Mouse (Mus musculus) gastrocnemius, adult 2 months (tissue): ENCODE measurements at regions not wholly inside any gene's neighbourhood (a gene's known extent, or its start where the extent isn't known, plus 50 kb on each side); places are given as distances from the start of the nearest gene placed in this dataset.

ENCODE experiments used
- DNase-seq: peaks from one replicate; pipeline ENCODE4 v3.0.0; 2022
- H3K27ac ChIP-seq: fragments of 200-600 bp; 2 replicates; pipeline ENCODE4 v1.8.1; 2022; ENCODE audit warnings: mild to moderate bottlenecking
- H3K4me3 ChIP-seq: fragments of 200-600 bp; 2 replicates; pipeline ENCODE4 v1.8.1; 2022; ENCODE audit warnings: mild to moderate bottlenecking, moderate library complexity
- CTCF ChIP-seq: fragments of 200-600 bp; IDR thresholded peaks from 2 replicates; pipeline ENCODE4 v1.8.1; 2022; ENCODE audit warnings: antibody characterized with exemption, mild to moderate bottlenecking, moderate library complexity
- intact Hi-C: fragments of 180-260 bp; cut with DNase I; formaldehyde crosslinking; loops from one replicate; pipeline ENCODE4 v1.15.1; 2025

DNA sequence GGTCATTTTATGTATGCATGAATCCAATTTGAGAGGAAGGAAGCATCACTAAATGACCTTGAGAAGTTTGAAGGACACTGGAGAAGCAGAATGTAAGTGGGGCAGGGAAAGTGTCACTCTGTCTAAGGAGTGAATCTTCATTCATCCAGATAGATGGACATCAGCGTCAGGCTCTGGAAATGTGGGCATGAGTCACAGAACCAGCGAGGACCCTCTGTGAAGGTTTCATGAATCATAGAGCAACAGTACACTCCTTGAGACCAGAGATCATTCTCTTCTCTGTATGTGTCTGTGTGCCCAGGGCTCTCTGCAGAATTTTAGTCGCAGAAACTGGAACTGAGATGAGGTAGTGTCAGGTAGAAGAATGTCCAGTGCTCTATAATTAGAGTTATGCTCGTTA lies 62.4 kb upstream of the Lypd6 start:
- TF ChIP-seq CTCF, result no peak
- no peak for DNase-seq
- peak overlapping the region; percentile 62; the same call in 1 of the 2 replicates for H3K27ac ChIP-seq
- intact Hi-C loops, result no loop called here
- no peak overlapping the region for H3K4me3 ChIP-seq

DNA sequence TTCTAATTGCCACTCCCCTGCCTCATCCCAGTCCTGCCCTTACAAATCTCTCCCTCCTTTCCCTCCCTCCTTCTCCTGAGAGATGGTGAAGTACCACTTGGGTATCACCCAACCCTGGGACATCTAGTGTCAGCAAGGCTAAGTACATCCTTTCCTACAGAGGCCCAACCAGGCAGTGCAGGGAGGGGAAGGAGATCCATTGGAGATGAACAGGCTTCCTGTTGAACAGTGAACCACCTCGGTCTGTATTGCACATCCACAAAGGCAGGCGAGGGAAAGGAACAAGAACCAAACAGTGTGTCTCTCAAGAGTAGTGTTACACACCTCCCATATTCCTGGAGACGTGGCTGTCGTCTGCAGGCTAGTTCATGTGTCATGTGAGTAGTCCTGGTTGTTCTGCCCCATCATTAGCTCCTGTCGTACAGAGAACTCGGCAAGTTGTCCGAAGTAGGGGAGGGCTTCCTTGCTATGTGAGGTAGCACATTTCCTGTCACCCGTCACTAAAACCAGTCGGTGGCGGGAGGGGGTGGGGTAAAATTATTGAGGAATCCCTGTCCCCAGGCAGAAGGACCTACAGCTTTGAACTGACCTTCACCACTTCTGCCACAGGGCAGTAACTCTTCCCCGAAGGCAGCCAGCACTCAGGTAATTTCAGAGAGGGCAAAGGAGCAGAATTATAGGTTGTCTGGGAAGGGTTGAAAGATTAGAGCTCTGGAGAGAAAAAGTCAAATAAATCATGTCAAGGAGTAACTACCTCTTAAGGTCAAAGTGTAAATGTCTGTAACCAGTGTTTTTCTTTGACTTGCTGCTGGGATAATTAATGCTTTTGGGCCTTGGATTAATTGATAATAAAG lies 61.3 kb upstream of the Lypd6 start:
- TF ChIP-seq CTCF, result no peak
- Histone ChIP-seq H3K27ac (peak overlapping the region; percentile 17; the same call in 1 of the 2 replicates), H3K4me3 (no peak overlapping the region)
- DNase-seq, result peak; percentile 16
- intact Hi-C loops, result no loop called here

DNA sequence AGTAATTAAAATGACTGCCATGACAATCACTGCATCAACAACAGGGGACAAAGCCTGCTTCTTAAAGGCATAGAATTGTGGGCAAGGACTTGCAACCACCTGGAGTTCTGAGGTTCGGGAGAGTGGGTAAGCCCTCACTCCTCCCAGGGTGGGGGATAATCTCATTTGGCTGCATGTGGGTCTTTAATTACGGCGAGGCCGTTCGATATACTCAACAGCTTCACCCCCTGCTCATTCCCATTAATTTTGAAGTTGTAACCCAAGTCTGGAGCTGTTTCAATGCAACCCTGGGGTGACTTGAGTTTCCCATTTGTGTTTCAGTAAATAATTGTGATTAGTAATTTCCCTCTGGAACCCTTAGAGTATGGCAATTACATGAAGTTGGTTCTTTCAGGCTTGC lies 57.9 kb upstream of the Lypd6 start:
- no peak for TF ChIP-seq CTCF
- intact Hi-C loops, result no loop called here
- H3K27ac ChIP-seq, result no peak overlapping the region
- DNase-seq, result no peak
- no peak overlapping the region for H3K4me3 ChIP-seq

DNA sequence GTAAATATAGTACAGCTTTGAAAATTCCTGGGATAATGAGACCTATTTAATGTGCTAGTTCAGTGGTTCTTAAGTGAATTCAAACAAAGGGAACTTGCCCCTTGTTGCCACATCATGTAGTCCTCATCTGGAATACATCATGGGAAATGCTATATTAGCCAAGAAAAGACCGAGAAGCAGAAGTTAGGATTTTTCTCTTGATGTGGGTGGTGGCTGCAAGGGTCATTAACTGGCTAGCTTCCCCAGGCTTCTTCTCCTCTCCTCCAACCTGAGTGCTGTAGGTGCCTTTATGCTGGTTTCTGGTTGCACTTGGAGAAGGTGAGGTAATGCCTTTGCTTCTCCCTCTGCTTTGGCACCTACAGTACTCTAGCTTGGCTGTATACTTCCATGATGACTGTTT lies 55.8 kb upstream of the Lypd6 start:
- no peak for TF ChIP-seq CTCF
- no peak overlapping the region for H3K4me3 ChIP-seq
- intact Hi-C loops, result no loop called here
- DNase-seq, result no peak
- H3K27ac ChIP-seq, result no peak overlapping the region

DNA sequence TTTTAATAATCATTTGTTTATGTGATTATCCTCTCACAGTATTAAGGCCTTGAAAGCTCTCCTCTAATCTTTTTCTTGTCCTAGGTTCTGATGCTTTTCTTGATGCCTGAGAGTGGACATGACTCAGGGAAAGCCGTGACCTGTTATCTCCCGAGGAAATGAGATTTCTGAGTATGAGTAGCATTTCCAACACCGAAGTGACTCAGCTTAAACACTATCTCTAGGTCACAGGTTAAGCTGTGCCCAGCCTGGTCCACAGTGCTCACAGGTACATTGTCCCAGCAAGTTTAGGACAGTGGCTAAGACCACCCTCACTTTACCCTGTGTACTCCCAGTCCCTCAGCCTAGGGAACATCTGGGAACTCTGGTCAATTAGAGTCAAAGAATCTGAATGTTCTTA lies 53.9 kb upstream of the Lypd6 start:
- intact Hi-C loops, result no loop called here
- no peak for DNase-seq
- Histone ChIP-seq H3K27ac (no peak overlapping the region), H3K4me3 (no peak overlapping the region)
- no peak for TF ChIP-seq CTCF

DNA sequence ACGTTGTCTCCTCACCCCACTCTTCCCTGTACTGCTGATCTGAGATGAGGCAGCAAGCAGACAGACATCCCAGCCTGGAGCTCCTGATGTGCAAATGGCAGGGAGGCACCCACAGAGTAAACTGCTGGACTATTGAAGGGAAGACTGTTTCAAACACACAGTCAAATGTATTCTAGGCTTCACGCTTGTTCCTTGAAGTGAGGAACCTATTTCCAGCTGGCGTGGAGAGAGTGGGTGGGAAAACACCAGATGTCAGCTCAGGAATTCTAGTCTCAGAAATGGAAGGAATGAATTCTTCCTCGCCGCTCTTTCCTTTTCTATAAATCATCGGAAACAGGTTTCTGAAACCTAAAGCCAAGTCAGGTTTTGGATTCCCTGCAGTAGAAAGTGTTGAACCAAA lies 53.0 kb upstream of the Lypd6 start:
- no peak for TF ChIP-seq CTCF
- no peak for DNase-seq
- H3K4me3 ChIP-seq, result no peak overlapping the region
- intact Hi-C loops, result no loop called here
- no peak overlapping the region for H3K27ac ChIP-seq

DNA sequence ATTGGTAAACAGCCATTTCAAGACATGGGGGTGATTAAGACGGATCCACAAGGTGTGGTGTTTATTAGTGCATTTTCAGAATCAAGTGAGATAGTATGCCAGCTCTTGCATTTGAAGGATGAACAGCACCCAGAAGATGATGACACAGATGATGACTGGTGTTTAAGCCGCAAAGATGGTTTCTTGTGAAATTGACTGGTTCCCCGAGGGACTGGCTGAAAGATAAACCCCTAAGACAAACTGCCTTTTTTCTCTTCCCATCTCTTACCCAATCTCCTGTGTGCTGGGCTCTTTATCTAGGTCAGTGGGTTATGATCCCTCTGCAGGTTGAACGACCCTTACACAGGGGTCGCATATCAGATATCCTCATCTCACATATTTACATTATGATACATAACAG lies 52.3 kb upstream of the Lypd6 start:
- no peak overlapping the region for H3K4me3 ChIP-seq
- no peak for DNase-seq
- no peak for TF ChIP-seq CTCF
- no peak overlapping the region for H3K27ac ChIP-seq
- intact Hi-C loops, result no loop called here

DNA sequence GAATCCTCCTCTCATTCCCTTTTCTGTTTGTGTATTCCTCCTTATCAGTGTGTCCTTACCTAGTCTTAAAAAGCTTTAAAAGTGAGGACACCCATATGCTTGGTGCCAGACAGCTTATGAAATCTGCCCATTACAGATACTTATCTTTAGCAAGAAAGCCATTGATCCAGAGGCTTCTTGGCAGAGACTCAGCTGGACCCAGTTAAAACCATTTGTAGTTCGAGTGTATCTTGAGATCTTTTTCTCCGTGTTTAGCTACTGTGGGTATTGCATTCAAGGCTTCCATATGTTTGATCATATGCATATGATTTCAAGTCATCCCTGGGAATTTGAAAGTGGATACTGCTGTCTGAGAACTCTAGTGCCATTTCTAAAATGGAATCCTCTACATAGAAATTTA lies 51.5 kb upstream of the Lypd6 start:
- no peak for DNase-seq
- Histone ChIP-seq H3K27ac (no peak overlapping the region), H3K4me3 (no peak overlapping the region)
- no peak for TF ChIP-seq CTCF
- intact Hi-C loops, result no loop called here
